Mouse (Mus musculus) intestine, embryonic 14.5 days (tissue): Measurements from ENCODE around the gene Ift27. TPM values are rescaled to one million over a fixed set of nuclear protein-coding genes. Genes with fewer than 3 reads are reported as not detected.

ENCODE experiments used
- ATAC-seq: fragments of 200-750 bp; cut with Nextera tagmentation; replicated peaks from 2 replicates; pipeline ENCODE4 v1.8.0; 2017; ENCODE audit warnings: low read depth, moderate number of reproducible peaks, moderate TSS enrichment, moderate library complexity; ENCODE audit not compliant: low FRiP score, low TSS enrichment
- DNase-seq: peaks from one replicate; pipeline ENCODE4 v3.0.0-alpha.2; 2018; ENCODE audit warnings: low spot score
- H3K27ac ChIP-seq: fragments of 300-500 bp; sonication (generic); 2 replicates; pipeline ENCODE4 v1.5.1; 2014; ENCODE audit warnings: low read depth, mild to moderate bottlenecking, control low read depth
- H3K27me3 ChIP-seq: fragments of 300-500 bp; sonication (generic); replicated peaks from 2 replicates; pipeline ENCODE4 v1.6.1; 2014; ENCODE audit warnings: low read length, control low read depth; ENCODE audit not compliant: control insufficient read depth, insufficient read depth
- H3K36me3 ChIP-seq: fragments of 300-500 bp; sonication (generic); 2 replicates; pipeline ENCODE4 v1.6.1; 2014; ENCODE audit warnings: low read length, control low read depth; ENCODE audit not compliant: control insufficient read depth, insufficient read depth
- H3K4me1 ChIP-seq: fragments of 300-500 bp; sonication (generic); replicated peaks from 2 replicates; pipeline ENCODE4 v1.6.1; 2014; ENCODE audit warnings: low read length, control low read depth, mixed read lengths; ENCODE audit not compliant: control insufficient read depth, insufficient read depth
- H3K4me2 ChIP-seq: fragments of 300-500 bp; sonication (generic); 2 replicates; pipeline ENCODE4 v1.6.1; 2014; ENCODE audit warnings: low read length
- H3K4me3 ChIP-seq: fragments of 300-500 bp; sonication (generic); 2 replicates; pipeline ENCODE4 v1.5.1; 2014; ENCODE audit warnings: low read depth, low read length, control low read depth, mixed read lengths
- H3K9ac ChIP-seq: fragments of 300-500 bp; sonication (generic); 2 replicates; pipeline ENCODE4 v1.6.1; 2014; ENCODE audit warnings: mild to moderate bottlenecking, low read length
- H3K9me3 ChIP-seq: fragments of 300-500 bp; sonication (generic); 2 replicates; pipeline ENCODE4 v1.6.1; 2016; ENCODE audit warnings: low read length, control low read depth; ENCODE audit not compliant: control insufficient read depth
- WGBS: fragments of 180-500 bp; shearing (Covaris S2); extraction: QIAGEN DNeasy Blood & Tissue Kit; methylation state at CpG from one replicate; pipeline ENCODE4 v1.1.7; 2014; 5-methylcytosine and 5-hydroxymethylcytosine counted together
- polyA plus RNA-seq: library from polyadenylated mRNA; unstranded; fragments of >200 nt; fragmentation: Nextera tagmentation; extraction: Ambion mirVana; gene quantifications from 2 replicates; pipeline ENCODE4 v1.2.1, GENCODE M21; 2014

Ift27 gene
- polyA plus RNA-seq, 1 experiment from 2014 or later: 83.3 TPM

DNA sequence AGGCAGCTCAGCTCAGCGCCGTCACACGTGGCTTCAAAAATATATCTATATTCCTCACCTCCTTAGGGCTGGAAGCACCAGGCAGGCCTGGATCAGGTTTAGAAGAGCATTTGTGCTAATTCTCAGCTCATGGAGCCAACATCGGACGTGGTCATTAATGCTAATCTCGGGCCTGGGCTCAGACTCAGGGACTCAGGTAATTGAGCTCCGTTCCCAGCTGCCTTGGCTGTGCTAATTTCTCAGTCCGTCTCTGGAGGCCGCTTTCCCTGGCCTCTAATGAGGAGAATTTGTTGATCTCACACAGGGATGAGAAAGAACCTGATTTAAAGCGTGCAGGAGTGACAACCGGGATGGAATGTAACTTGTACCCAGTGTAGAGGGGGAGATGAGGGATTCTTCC lies 9.4 kb downstream of the Ift27 start:
- no peak overlapping the region for H3K4me2 ChIP-seq
- H3K9me3 ChIP-seq: no peaks in the 10 kb centered on the region

DNA sequence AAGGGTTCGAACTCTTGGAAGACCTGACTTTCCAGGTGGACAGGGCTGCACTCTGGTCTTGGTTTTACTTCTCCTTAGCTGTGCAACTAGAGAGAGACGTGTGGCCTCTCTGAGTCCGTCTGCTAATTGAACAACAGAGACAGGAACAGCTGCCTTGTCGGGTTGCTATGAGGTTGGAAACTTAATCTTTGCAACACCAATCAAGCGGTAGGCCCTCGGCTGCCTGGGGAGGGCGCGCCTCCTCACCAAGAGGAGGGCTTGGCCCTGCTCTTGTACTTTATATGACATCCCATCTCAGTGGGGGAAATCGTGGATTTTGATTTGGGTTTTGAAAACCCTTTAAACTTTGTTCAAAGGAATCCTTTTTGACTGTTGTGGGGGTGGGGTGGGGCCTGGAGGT lies 12.0 kb downstream of the Ift27 start:
- no peaks in the 10 kb centered on the region for H3K4me1 ChIP-seq
- H3K27ac ChIP-seq: no peak overlapping the region
- no peak overlapping the region for H3K9ac ChIP-seq
- 80% methylated on average over 9 of the region's 9 CpGs for WGBS
- H3K36me3 ChIP-seq: peaks cover 10% of the 10 kb centered on the region; the same call in 1 of the 2 replicates
- no peak overlapping the region for H3K4me3 ChIP-seq
- H3K27me3 ChIP-seq: no peaks in the 10 kb centered on the region
- H3K4me2 ChIP-seq: no peak overlapping the region
- ATAC-seq (no peak), DNase-seq (no peak)
- no peaks in the 10 kb centered on the region for H3K9me3 ChIP-seq

More for the DNA sequence above, 9.4 kb downstream of the Ift27 start:
- Histone ChIP-seq H3K36me3 (peaks cover 17% of the 10 kb centered on the region; the same call in 1 of the 2 replicates), H3K4me1 (no peaks in the 10 kb centered on the region), H3K27ac (no peak overlapping the region), H3K27me3 (no peaks in the 10 kb centered on the region), H3K9ac (no peak overlapping the region), H3K4me3 (no peak overlapping the region)
- ATAC-seq (no peak), DNase-seq (no peak)
- 90% methylated on average over 11 of the region's 11 CpGs for WGBS

DNA sequence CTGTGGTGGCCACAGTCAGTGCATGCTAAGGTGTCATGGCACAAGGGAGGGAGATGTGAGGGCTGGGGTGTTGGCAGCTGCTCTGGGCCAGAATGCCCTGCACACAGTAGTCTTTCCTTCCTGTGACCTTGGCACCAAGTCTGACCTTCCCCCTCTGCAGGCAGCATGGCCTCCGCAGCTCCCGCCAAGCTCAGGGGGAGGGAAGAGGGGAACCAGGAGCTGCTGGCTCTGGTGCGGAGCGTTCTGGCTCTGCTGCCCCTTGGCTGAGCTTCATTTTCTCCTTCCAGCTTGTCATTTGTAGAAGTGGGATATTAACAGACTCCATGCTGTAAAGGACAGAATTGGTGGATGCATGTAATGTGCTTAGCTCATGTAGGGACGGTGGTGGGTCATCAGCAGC lies 15.6 kb downstream of the Ift27 start:
- no peaks in the 10 kb centered on the region for H3K9me3 ChIP-seq
- ATAC-seq (no peak), DNase-seq (no peak)
- no peaks in the 10 kb centered on the region for H3K27me3 ChIP-seq
- no peak overlapping the region for H3K27ac ChIP-seq
- H3K9ac ChIP-seq: no peak overlapping the region
- 0 out of 2 replicates have a peak, but pooled peaks cover 4% of the 10 kb centered on the region for H3K36me3 ChIP-seq
- no peak overlapping the region for H3K4me2 ChIP-seq
- H3K4me3 ChIP-seq: no peak overlapping the region
- WGBS: 83% methylated on average over 5 of the region's 5 CpGs
- H3K4me1 ChIP-seq: no peaks in the 10 kb centered on the region

DNA sequence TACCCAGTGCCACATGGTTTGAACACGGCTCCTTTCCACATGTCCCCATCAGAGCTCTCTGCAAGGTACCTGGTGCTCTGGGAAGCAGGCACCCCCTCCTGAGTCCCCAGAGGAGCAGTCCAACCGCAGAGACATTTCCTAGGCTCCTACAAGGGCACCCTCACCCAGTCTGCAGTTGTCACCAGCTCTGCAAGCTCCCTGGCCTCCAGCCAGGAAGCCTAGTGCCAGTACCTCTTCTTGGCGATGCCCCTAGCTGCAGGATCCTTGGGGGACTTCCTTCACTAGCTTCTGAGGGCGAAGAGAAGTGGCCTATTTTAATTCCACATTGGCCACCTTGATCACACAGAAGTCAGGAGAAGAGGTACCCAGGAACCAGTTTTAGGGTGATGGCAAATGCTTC lies 16.1 kb downstream of the Ift27 start:
- no peaks in the 10 kb centered on the region for H3K27me3 ChIP-seq
- no peak overlapping the region for H3K9ac ChIP-seq
- 63% methylated on average over 4 of the region's 4 CpGs for WGBS
- no peaks in the 10 kb centered on the region for H3K36me3 ChIP-seq
- ATAC-seq (no peak), DNase-seq (no peak)
- H3K4me2 ChIP-seq: no peak overlapping the region
- H3K4me3 ChIP-seq: no peak overlapping the region
- no peak overlapping the region for H3K27ac ChIP-seq
- H3K9me3 ChIP-seq: no peaks in the 10 kb centered on the region
- H3K4me1 ChIP-seq: no peaks in the 10 kb centered on the region

DNA sequence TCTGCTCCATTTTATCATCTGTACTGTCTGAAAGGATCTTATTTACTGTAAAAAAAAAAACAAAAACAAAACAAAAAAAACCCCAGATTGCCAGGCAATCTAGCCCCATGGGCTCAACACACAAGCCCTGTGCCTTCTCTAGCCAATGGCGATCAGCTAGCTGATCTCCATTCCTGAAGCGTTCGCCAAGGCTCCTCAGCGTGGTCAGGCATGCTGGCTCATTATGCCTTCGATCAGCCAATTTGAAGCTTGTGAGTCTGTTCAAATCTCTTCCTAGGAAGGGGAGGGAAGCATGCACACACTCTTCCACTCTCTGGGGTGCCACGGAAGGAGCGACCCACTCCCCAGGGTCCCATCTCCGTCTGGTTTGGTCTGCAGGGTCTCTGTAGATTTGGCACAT lies 16.6 kb downstream of the Ift27 start:
- Histone ChIP-seq H3K36me3 (no peaks in the 10 kb centered on the region), H3K4me3 (no peak overlapping the region), H3K27me3 (no peaks in the 10 kb centered on the region), H3K4me2 (no peak overlapping the region), H3K9ac (no peak overlapping the region), H3K4me1 (no peaks in the 10 kb centered on the region), H3K9me3 (no peaks in the 10 kb centered on the region), H3K27ac (no peak overlapping the region)
- DNase-seq (no peak), ATAC-seq (no peak)
- 83% methylated on average over 8 of the region's 8 CpGs for WGBS

DNA sequence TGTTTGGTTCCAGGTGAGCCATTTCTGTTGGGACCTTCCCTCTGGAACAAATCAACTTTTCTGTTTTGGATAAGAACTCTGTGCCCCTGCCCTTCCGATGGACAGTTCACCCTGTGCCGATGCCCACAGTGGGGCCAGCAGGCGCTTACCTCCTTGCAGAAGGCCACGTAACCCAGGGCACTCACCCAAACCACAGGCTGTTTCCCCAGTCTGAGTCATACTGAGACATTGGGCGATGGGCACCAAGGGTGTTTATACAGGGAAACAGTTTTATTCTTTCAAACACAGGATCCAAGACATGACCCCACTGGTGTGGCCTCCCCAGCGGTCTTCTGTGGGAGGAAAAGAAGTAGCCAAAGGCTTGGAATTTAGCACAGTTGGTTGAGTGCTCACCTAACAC lies 18.5 kb downstream of the Ift27 start:
- H3K27ac ChIP-seq: no peak overlapping the region
- no peak overlapping the region for H3K4me2 ChIP-seq
- no peaks in the 10 kb centered on the region for H3K9me3 ChIP-seq
- WGBS: 88% methylated on average over 6 of the region's 6 CpGs
- ATAC-seq (no peak), DNase-seq (no peak)
- no peaks in the 10 kb centered on the region for H3K27me3 ChIP-seq
- no peaks in the 10 kb centered on the region for H3K4me1 ChIP-seq
- H3K9ac ChIP-seq: no peak overlapping the region
- H3K4me3 ChIP-seq: no peak overlapping the region
- H3K36me3 ChIP-seq: no peaks in the 10 kb centered on the region

DNA sequence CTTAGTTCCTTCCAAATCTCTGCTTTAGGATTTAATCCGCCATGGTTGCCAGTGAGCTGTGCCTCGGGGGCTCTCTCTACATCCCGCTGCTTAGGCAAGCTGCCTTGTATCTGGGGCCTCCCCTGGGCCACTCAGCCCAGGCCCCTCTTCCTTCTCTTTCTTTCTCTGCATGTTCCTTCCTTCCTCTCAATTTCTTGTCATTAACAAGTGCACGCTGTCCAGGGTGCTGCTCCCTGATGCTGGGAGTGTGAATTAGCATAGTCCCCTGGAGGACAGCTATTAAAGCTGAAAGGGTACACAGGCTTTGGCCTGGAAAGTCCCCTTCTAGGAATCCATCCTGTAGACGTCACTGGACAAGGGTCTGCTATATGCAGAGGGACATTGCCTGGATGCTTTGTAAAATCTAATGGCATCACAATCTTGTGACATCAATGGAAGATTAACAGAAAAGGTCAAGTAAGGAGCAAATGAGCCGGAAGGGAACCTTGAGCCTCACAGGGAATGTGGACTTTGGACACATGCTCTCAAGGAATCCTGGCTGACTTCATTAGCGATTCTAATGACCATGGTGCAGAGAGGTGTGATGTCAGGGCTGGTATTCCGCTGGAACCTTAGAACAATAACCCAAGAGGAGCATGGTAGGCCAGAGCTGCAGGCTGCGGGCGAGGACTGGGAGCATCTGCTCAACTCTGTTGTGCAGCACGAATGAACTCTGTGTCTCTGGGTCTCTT lies 20.7 kb downstream of the Ift27 start:
- Histone ChIP-seq H3K4me3 (no peak overlapping the region), H3K4me2 (no peak overlapping the region), H3K36me3 (no peaks in the 10 kb centered on the region), H3K9ac (no peak overlapping the region), H3K27ac (no peak overlapping the region), H3K9me3 (no peaks in the 10 kb centered on the region), H3K27me3 (no peaks in the 10 kb centered on the region), H3K4me1 (no peaks in the 10 kb centered on the region)
- peak; percentile 59 for DNase-seq
- WGBS: 54% methylated on average over 11 of the region's 11 CpGs
- no peak for ATAC-seq

DNA sequence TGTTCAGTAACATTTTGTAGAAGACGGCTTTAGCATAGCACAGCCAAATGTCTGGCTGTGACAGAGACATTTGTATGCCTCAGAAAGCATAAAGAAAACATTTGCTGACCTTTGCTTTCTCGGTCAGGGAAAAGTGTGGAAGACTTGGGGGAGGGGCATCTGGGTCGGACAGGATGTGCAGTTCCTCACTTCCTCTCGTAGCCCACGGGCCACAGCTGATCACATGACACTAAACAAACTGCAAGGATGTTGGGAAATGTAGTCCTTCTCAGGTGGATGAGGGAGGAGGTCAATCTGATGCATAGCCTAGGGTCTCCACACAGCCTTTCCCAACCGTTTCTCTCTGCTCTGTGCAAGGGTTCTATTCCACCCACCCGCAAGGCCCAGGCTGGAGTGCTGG lies 25.3 kb downstream of the Ift27 start:
- Histone ChIP-seq H3K4me3 (no peak overlapping the region), H3K27me3 (no peaks in the 10 kb centered on the region), H3K9me3 (no peaks in the 10 kb centered on the region), H3K9ac (no peak overlapping the region), H3K4me1 (no peaks in the 10 kb centered on the region), H3K27ac (no peak overlapping the region), H3K36me3 (no peaks in the 10 kb centered on the region), H3K4me2 (no peak overlapping the region)
- DNase-seq: no peak
- no peak for ATAC-seq
- 71% methylated on average over 7 of the region's 7 CpGs for WGBS

DNA sequence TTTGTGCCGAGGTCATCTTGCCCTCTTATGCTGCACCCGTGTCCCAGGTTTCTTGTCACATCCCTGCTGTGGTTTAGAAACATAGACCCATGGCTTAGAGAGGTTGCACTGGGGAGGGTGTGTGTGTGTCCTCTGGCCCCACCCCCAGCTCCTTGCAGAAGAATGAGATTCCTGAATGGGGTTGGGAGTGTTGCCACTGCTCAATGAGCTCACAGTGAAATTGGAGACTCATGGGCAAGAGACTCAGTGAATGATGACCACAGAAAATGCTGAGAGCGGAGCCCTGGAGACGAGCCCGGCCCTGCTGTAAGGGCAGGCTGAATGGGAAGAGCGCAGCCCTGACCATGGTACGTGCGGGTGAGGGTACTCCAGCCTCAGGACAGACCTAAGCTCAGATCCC lies 33.7 kb downstream of the Ift27 start:
- H3K36me3 ChIP-seq: no peaks in the 10 kb centered on the region
- H3K4me2 ChIP-seq: no peak overlapping the region
- H3K27me3 ChIP-seq: no peaks in the 10 kb centered on the region
- no peak overlapping the region for H3K27ac ChIP-seq
- no peak overlapping the region for H3K4me3 ChIP-seq
- ATAC-seq: no peak
- 62% methylated on average over 8 of the region's 8 CpGs for WGBS
- H3K4me1 ChIP-seq: no peaks in the 10 kb centered on the region
- no peak for DNase-seq
- H3K9ac ChIP-seq: no peak overlapping the region
- H3K9me3 ChIP-seq: no peaks in the 10 kb centered on the region
